Mouse (Mus musculus) kidney, postnatal 36 days (tissue): Measurements from ENCODE around the gene Gcm1.
"Not testable (repeated sequence)": the region's sequence is repeated elsewhere in the genome, so short reads cannot be mapped to it uniquely, and the experiment has no call there.

Experiments used
- DNase-seq, 2 experiments: peaks; one replicate each; pipeline ENCODE4 v3.0.0; 2021 to 2022; ENCODE audit warnings: mixed read lengths in 2 of 2

The Gcm1 gene

GRCm38 (mm10) chr9:78050452-78050970 is 1.2 kb upstream of the Gcm1 start:
- DNase-seq, result no peak

DNA sequence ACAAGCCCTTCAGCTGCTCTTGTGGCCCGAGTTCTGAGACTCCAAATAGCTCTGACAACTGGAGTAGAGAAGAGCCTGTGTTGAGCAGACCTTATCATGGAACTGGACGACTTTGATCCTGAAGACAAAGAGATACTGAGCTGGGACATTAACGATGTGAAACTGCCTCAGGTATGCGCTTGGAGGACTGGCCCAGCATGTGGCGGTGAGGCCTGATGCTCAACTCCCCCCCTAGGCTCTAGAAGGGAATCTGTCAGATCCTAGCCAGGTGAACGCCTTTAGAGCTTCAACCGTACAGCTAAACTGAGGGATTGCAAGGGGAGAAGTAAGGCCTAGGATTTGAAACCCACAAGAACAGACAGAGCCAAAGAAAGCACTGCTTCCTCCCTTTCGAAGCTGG is 2.1 kb downstream of the Gcm1 start:
- no peak for DNase-seq

- no peak for DNase-seq
Measured at GRCm38 (mm10) chr9:78054298-78054697, 2.6 kb downstream of the Gcm1 start.

DNA sequence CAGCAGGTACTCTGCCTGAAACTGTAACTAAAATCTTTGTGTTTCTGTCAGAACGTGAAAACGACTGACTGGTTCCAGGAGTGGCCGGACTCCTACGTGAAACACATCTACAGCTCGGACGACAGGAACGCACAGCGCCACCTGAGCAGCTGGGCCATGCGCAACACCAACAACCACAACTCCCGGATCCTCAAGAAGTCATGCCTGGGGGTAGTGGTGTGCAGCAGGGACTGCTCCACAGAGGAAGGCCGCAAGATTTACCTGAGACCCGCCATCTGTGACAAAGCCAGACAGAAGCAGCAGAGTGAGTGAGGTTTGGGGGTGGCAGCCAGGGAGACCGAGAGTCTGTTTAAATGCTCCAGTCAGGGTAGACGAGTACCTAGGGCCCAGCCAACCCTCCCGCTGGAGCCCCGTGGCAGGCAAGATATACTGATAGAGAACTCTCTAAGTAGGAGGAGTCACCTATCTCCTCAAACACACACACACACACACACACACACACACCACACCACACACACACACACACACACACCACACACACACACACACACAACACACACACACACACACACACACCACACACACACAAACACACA is 7.9 kb downstream of the Gcm1 start:
- no peak for DNase-seq

GRCm38 (mm10) chr9:78062392-78062791 is 10.7 kb downstream of the Gcm1 start:
- no peak for DNase-seq

DNA sequence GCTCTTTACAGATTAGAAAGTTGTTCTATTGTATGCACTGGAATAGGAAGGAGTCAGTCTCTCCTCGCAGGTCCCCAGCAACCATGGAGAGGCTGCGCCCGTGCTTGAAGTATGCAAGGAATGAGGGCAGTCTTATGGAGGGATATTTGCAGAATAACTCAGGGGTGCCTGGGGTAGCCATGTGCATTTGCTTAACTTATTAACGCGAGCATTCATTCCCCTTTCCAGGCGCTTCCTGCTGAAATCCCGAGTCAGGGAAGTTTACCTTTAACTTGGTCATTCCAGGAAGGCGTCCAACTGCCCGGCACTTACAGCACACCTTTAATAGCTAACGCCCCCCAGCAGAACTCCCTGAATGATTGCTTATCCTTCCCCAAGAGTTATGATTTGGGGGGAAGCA is 12.4 kb downstream of the Gcm1 start:
- DNase-seq, result peak; percentile 62 to 65

GRCm38 (mm10) chr9:78070496-78070895 is 18.8 kb downstream of the Gcm1 start:
- no peak for DNase-seq

- no peak for DNase-seq
Measured at GRCm38 (mm10) chr9:78071626-78072025, 19.9 kb downstream of the Gcm1 start.

DNA sequence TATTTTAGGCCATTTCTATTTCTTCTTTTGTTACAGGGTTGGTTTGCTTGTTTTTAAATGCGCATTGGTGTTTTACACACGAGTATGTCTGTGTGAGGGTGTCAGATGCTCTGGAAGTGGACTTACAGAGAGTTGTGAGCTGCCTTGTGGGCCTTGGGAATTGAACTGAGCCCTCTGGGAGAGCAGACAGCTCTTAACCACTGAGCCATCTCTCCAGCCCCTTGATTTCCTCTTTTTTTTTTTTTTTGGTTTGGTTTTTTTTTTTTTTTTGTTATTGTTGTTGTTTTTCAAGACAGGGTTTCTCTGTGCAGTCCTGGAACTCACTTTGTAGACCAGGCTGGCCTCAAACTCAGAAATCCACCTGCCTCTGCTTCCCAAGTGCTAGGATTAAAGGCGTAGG is 21.6 kb downstream of the Gcm1 start:
- not testable (repeated sequence) for DNase-seq

DNA sequence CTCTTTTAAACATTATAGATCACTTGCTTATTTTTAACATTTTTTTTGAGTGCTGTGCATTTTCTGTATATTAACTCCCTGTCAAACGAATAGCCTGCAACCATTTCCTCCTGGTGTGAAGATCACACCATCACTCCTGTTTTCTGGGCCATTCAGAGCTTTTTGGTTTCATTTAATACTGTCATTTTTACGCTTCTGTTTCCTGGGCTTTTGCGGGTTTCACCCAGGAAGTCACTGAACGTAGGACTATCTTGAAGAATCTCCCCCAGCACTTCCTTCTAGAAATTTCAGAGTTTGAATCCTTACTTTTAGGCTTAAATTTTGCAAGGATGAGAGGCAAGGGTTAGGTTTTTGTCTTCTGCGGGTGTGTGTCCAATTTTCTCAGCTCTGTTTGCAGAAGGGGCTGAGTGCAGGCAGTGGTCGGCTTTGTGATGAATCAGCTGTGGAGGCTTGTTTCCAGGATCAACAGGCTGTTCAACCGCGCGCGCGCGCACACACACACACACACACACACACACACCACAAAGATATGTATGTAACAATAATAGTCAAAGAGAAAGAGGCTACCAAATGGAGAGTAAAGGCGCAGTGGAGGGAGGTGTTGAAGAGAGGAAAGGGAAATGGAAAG is 22.1 kb downstream of the Gcm1 start:
- no peak for DNase-seq

- no peak for DNase-seq
Measured at GRCm38 (mm10) chr9:78075256-78075655, 23.5 kb downstream of the Gcm1 start.

- DNase-seq, result peak; percentile 24 to 43
Measured at GRCm38 (mm10) chr9:78078240-78078639, 26.5 kb downstream of the Gcm1 start.

DNA sequence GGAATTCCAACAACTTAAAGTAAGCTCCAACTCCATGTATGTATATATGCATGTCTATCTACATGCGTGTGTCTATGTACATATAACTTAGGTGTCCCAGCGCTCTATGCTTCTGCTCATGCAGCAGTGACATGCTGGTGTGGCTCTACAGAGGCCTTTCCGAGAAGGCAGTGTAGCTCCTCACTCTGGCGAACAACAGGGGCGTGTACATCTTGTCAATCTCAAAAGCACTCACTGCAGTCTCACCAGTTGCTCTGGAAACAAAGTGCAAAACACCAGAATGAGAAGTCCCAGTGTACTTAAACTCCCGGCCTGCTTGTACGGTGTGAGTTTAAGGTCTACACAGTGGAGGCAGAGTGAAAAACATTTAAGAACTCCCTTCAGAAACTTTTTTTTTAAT is 30.1 kb downstream of the Gcm1 start:
- no peak for DNase-seq

- no peak for DNase-seq
Measured at GRCm38 (mm10) chr9:78084341-78084740, 32.6 kb downstream of the Gcm1 start.

DNA sequence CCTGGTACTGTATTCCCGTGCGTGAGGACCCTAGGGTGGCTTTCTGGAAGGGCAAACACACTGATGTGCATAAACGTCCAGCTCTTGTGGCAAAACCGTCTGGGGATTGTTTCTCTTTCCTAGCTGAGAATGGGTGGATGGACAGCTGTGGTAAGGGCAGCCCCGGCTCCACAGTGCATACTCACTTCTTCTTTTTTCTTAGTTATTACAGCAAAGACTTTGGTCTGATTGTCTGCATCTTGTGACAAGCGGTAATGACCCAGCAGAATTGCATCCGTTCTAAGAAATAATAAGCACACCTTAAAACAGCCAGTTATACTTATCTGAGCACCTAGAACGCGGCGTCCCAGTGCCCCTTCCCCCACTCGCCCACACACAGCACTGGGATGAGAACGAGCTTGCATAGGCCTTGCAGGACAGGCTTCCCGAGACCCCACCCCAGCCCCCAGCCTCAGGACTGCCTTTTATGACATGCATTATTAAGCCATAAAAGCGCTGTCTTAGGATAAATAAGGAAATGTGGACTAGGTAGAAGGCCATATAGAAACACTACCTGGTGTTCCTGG is 34.1 kb downstream of the Gcm1 start:
- DNase-seq, result no peak

DNA sequence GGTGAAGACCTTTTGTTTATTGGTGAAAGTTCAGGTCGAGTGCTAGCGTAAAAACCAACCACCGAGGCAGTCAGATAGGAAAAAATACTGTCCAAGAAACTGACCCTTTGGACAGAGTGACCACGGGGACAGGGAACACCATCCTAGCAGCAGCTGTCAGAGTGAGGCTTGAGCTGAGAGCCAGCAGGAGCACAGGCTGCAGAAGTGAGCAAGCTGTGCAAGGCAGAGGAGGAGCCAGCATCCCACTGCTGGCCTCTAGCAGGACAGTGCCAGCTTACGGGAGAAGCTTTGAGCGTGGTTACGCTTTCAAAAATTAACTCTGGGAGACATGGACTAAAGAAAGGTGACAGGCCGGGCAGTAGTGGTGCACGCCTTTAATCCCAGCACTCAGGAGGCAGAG is 36.0 kb downstream of the Gcm1 start:
- DNase-seq, result peak; percentile 36 to 46

- no peak for DNase-seq
Measured at GRCm38 (mm10) chr9:78088521-78088920, 36.8 kb downstream of the Gcm1 start.

DNA sequence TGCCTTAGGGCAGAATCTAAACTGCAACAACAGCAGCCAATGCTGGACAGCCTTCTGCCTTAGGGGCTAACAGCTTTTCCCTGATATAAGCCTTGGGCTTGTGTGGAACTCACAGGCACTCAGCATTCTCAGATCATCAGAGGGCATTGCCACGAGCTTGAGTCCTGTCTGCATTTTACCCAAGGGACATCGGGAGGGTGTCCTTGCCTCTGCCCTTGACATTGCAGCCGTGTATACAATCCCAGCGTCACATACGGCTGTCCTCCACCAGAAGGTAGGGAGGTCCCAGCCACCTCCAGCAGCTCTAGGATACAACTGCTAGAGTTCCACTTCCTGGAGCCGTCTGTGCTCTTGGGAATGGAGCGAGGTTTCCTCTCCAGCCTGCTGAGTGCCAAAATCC is 37.2 kb downstream of the Gcm1 start:
- no peak for DNase-seq

GRCm38 (mm10) chr9:78089906-78090305 is 38.2 kb downstream of the Gcm1 start:
- DNase-seq, result no peak

DNA sequence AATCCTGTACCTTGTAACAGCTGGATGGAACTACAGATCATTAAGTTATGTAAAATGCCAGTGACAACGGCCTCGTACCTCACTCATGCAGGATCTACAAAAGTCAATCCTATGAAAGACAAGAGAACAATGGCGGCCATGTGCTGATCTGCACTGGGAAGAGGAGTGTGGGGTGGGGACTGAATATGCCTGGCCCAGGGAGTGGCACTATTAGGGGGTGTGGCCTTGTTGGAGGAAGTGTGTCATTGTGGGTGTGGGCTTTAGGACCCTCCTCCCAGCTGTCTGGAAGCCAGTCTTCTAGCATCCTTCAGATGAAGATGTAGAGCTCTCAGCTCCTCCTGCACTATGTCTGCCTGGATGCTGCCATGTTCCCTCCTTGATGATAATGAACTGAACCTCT is 38.9 kb downstream of the Gcm1 start:
- no peak for DNase-seq

- DNase-seq, result no peak
Measured at GRCm38 (mm10) chr9:78095686-78096085, 44.0 kb downstream of the Gcm1 start.

GRCm38 (mm10) chr9:78096376-78096775 is 44.7 kb downstream of the Gcm1 start:
- DNase-seq, result peak in 1 of 2 experiments; percentile 33

GRCm38 (mm10) chr9:78100956-78101355 is 49.2 kb downstream of the Gcm1 start:
- no peak for DNase-seq

GRCm38 (mm10) chr9:78101431-78101830 is 49.7 kb downstream of the Gcm1 start:
- no peak for DNase-seq
